Mouse (Mus musculus) gastrocnemius, postnatal 10 days (tissue): ENCODE measurements around the gene Inhba. TPM values are rescaled to one million over a fixed set of nuclear protein-coding genes. Genes with fewer than 3 reads are reported as not detected.

ENCODE experiments used
- DNase-seq: peaks from one replicate; pipeline ENCODE4 v3.0.0; 2021; ENCODE audit warnings: mixed read lengths
- long read RNA-seq, 2 experiments: library from polyadenylated mRNA; stranded (forward); transcript quantifications; one replicate each; pipeline ENCODE4 v2.0.0; 2021
- total RNA-seq, 2 experiments: library from RNA; stranded (reverse); gene quantifications; 2 replicates each; pipeline ENCODE4 v1.2.3; 2021

Inhba gene
- total RNA-seq, result 1 to 10 TPM; 2.3 to 3.6 TPM
- long read RNA-seq, experiment 1, result 0 reads
- long read RNA-seq, experiment 2, partial matches to known transcripts, result 1 of 1 reads
- long read RNA-seq, experiment 2, other reads (novel, unspliced or antisense), result 0 of 1 reads

DNA sequence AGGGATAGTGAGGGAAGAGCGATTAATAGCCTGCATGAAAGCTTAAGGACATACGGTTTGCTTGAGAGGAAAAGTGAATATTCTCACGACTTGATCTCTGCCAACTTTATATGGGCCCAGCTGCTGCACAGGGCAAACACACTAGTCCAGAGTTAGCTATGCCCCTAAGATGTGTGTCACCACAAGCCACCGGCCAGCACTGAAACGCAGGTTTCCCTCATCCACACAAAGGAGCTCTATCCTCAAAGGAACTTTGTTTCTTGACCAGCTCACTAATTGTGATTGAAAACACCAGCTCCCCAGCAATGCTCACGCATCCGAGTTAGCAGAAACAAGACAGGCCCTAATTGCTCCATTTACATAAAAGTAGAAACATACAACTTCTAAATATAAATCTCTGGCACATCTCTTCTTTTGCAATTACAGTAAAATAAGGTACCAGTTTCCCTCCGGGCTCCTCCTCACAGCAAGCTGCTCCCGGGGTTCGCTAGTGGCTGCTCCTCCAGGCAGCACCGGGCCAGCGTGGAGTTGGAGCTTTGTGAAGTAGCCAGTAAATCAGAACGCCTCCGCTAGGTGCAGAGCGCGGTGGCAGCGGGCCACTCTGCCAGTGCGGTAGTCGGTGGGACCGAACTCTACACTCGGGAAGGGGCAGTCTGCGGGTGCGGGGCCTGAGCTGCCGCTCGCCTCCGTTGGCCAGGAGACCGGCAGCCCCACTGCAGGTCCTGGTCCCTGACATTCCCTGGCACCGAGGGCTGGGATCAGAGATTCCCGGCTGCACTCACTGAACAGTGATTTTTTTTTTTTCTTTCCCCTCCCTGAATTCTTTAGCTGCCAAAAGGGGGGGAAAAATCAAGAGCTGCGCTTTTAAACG is at the start of gene Inhba:
TSS of gene Inhba (plus strand) at position 480 of the 871 bp plus-strand sequence.
- DNase-seq, result peak; percentile 44

DNA sequence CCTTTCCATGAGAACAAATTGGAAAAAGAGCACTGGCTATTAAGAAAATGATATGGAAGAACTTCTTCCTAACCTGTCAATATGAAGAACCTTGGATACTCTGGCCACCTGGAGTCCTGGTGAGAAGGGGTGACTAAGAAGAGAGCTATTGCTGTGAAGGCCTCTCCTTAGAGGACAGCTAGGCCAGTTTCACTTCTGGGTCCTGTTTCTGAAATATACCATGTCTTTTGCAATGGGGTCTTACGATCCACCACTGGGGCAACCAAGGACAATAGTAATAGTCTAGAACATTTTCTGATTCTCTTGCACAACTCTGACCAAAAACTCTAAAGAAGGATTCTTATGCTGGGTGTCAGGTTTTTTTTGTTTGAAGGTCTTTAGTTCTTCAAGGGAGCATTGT is 35.1 kb upstream of the Inhba start:
- DNase-seq, result no peak

DNA sequence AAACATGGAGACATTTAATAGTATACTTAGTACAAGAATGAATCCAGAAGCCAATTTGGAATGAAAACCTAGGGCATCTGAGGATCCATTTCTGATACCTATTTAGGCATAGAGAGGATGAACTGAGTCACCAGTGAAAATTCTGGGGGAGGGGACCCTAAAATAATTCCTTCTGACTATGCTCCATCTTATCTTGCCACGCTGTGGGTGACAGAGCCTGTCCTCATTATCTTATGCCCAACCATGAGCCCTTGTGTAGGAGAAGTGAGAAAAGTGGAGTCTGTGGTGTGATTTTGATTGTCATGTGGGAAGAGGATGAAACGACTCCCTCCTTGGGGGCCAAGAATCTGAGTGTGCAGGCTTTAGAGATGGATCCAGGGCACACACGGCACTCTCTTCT is 32.1 kb upstream of the Inhba start:
- no peak for DNase-seq

DNA sequence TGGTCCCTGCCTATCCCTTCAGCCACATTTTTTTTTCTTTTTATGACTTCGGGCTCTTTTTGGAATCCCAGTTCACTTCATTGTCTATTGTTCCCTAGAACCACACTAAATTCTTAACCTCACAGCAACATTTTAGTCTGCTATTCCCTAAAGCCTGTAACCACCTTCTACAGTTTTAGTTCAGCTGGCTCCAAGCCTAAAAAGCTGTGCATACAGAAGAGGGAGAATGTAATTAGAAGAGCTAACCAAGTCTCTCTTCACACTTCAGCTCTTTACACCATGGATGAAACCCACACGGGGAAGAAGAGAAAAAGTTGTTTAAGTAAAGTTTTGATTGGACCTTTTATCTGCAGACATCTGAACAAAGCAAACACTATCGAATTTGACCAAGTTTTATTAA is 29.6 kb upstream of the Inhba start:
- DNase-seq, result no peak

DNA sequence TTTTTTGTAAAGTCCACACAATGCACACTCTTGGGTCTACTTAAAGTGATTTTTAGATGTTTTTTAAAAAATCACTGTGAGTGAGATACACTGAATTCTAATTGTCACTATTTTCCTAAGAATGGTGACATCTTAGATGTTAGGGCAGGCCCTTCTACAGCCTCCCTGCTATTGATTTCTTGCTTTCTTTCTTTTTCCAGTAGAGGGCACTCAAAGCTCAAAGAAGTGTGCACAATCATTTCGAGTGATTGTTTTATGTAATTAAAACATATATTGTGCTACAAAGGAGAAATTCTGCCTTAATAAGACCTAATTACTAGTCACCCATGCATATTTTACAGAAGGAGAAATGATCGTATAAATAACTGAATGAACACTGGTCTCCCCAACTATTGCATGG is 25.9 kb upstream of the Inhba start:
- DNase-seq, result no peak

DNA sequence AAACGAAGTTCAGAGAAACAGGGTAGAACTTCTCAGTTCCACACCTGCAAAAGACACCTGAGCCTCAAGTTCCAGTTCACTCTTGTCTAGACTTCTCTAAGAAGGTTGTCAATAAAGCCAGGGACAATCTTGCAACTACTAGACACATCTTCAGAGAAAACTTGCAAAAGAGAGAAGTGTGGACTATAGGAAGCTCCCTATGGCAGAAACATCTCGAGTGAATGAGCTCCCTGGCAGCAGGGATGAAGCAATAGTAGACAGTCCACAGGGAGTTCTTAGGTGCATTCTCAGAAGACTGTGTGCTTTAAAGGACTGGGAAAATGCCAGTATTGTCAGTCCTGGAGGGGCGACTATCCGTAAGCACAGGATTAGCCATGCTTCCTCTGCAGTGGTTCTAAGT is 25.5 kb upstream of the Inhba start:
- DNase-seq, result no peak

DNA sequence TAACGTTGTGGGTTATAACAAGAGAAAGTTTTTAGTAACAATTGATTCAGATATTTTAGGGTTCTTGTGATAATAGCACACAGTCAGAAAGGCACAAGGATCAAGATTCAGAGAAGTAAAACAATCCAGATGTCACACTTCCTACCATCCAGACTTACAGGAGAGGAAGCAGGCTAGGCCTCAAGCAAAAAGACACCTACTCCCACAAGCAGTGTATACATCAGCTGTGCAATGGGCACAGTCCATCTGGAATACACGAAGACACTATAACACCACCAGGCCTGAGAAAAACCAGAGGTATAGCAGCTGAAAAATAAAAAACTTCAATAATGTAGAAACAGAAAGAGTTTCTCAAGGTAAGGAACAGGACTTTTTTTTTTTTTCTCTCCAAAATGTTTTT is 16.3 kb upstream of the Inhba start:
- no peak for DNase-seq

DNA sequence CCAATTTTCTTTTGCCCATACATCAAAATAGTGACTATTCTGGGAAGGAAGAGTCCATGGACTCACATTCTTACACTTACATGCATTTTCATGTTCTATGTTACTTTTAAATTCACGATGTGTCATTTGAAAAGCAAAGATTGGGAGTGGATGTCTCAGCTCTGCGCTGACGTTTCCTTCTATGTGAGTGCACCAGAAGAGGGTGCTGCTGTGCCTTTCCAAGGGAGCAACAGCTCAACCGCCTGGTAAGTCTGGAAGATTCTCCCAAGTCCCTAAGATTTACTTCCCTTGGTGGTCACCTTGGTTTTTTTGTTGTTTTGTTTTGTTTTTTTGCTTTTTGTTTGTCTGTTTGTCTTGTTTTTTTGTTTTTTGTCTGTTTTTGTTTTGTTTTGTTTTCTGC is 6.1 kb upstream of the Inhba start:
- DNase-seq, result peak; percentile 33

DNA sequence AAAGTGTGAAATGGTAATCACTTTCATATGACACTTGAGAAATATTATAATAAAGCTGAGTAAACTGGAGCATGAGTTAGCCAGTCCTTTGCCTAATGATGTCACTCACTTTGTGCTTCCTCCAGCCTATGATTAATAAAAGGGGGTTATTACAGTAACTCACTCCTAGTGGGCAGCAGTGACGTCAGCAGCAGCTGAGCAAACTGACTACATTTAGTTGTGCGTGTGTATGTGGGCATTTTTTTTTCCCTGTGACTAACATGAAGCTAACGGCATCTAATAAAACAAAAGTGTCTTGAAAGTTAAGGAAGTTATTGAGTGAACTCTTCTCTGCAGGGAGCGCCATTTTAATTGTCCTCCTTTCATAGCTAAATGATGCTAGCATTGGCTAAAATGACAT is 3.9 kb upstream of the Inhba start:
- DNase-seq, result no peak

DNA sequence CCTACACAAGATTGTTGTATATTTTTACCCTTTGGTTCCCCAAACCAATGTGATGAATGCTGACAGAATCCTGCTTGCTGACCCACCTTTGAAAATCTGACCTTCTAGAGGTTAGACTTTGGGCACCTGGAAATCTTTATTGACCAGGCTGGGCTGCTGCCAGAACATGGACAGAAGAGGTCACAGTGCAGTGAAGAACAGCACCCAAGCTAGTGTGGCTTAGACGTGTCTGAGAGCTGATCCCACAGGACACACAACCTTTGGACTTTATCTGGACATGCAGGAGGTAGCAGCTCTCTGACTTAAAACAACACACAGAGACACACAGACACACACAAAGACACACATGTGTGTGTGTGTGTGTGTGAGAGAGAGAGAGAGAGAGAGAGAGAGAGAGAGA is 3.3 kb upstream of the Inhba start:
- DNase-seq, result no peak

DNA sequence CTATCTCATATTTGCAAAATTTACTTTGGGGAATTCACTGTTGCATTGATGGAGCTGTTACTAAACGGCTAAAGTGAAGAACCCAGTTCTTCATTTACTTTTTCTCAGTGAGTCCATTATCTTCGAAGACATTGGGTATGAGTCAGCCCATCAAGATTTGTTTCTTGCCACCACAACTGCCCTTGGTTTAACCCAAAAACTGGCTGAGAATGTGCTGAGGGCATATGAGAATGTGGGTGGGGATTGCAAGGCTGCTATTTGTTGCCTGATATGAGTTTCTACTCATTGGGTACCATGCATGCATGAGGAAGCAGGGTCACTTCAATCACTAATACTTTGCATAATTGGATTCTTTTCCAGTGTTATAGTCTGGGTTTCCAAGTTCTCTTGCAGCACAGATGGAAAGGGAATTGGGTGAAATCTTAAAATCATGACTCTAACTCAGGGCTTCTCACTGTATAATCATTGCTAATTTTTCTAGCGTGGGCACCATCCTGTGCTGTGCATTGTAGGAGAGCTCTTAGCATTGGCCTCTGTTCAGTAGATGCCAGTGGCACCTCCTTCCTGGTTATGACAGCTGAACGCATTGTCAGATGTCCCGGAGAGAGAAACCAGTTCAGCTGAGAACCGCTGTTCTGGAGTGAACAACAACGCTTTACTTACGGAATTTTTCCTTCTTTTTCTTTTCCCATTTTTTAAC is 1.7 kb upstream of the Inhba start:
- DNase-seq, result no peak

DNA sequence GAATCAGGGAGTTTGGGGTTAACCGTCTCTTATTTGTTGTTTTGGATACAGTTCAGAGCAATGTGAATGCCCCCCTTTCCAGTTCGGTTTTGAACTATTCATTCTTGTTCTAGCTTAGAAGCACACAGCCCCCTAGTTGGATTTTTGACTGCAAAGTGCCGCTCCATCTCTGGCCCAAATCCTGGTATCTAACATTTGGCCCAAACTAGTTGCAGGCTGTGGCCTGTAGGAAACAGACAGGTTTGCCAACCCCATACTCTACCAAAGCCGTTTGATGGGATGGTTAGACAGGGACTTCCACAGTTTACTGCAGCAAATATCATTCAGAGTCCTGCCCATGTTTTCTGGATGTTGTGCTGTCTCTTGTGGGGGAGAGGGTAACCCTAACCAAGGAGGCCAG is 1.1 kb upstream of the Inhba start:
- no peak for DNase-seq

DNA sequence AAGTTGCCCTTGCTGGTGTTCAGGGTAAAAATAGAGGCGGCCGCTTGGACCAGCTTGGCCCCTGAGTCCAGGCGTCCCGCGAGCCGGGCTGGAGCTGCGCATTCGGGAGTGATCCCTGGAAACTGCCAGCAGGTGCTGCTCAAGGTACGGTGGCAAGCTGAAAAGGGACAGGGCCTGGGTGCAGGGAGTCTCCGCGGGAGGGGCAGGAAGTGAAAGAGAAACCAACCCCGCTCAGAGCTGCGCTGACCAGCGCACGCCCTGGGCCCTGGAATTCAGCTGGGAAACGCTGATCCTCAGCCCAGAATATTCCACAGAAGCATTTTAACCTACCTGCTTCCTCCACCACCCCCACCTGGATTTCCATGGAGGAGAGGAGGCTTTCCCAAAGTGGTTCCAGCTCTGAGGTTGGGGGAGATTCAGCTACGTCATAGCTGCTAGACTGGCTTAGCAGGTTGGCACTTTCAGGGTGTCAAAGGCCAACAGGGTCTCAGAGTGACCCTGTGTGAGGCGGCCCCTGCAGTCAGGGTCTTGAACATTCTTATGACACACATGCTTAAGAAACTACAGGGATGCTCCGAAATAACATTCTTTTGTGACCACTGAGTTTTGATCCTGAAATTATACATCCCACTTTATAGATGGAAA is 714 bp downstream of the Inhba start:
- peak; percentile 69 for DNase-seq

DNA sequence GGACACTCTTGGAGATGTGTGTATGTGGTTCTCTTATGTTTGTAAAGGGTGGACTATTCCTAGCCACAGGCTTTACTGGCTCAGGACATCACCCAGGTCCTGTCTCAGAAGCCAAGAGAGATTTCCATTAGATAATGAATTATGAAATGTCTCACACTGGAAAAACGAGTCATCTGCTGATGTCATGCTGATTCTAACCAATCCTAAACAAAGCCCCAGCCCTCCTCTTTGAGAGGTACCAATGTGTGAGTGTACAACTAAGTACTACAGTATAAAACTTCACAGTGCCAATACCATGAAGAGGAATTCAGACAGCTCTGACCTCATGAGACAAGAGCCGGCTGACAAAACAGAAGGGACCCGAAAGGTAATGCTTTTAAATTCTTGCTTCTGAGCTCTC is 2.5 kb downstream of the Inhba start:
- DNase-seq, result no peak

DNA sequence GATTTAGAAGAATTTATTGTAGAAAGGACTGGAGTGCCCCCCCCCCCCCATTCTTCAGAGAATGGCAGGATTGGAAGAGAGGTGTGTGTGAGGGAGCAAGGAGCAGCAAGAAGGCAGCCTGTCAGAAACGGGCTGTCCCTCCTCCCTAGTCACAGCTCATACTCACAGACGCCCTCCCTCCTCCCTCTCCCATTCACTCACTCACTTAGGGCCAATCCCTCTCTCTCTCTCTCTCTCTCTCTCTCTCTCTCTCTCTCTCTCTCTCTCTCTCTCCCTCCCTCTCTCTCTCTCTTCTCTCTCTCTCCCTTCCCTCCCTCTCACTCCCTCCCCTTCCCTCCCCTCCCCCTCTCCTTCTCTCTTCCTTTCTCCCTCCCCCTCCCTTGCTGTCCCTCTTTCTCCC is 4.9 kb downstream of the Inhba start:
- DNase-seq, result no peak

DNA sequence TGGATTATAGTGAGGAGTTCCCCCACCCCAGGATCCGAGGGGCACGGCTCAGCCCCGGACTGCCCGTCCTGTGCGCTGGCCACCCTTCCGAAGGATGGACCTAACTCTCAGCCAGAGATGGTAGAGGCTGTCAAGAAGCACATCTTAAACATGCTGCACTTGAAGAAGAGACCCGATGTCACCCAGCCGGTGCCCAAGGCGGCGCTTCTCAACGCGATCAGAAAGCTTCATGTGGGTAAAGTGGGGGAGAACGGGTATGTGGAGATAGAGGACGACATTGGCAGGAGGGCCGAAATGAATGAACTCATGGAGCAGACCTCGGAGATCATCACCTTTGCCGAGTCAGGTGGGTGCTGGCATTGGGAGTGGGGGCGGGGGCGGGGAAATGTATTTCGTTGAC is 5.7 kb downstream of the Inhba start:
- no peak for DNase-seq

DNA sequence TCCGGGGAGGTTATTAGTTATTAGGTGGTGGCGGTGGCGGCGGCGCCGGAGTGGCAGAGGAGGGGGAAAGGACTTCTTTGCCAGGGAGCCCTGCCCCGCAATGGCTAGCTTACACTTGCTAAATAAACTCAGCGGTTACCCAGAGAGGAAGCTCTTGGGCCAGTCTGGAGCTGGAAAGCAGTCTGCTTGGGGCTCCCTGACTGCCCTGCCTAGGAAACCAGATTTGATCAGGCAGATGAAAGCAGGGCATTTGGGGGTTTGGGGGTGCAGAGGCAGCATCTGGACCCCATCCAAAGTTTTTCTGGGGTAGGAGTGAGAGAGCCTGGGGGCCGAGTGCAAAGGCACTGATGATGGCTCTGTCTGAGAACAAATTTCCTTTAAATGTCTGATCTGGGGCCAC is 6.1 kb downstream of the Inhba start:
- DNase-seq, result peak; percentile 10

DNA sequence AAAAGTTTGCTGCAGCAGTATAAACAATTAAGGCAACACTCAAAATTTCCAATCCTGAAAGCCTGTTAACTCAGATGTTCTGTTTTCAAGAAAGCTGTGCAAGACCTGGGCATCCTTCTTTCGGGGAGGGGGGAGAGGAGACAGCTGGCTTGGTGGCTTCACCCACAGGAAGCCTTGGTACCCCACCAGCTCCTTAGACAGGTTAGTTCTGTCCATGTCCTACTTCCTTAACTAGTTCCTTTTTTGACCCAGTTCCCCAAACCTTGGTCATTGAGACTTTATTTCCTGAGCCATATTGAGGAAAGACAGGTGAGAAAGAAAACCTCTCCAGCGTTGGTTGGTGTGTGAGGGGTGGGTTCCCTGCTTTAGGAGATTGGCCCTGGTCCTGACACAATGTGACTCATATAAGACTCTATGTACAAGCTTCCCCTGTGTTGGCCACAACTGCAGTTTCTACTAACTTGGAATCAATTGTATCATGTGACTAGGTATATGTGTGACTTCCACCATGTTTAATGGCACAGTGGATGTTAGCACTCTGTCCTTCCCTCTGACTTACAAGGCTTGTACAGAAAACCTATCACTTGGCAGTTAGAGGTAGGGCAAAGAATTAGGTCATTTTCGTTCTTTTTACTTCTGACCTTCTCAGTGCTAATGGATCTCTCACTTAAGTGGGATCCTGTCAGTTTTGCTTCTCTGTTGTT is 7.3 kb downstream of the Inhba start:
- DNase-seq, result no peak

DNA sequence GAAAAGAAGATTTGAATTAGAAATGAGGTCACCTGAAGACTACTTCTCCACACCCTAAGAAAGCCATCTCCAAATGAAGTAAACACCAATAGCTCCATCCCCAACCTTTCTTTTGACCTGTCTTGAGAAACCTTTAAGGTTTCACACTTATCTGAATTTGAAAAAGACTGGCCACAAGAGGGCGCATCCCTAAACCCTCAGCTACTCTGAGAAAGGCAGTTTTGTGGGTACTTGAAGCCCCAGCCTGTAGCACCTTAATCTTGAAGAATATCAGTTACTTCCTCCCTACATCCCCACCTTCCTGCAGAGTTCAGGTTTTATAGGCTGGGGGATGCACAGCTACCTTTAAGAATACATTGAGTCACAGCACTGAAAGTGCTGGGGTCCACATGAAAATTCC is 9.0 kb downstream of the Inhba start:
- peak; percentile 53 for DNase-seq

DNA sequence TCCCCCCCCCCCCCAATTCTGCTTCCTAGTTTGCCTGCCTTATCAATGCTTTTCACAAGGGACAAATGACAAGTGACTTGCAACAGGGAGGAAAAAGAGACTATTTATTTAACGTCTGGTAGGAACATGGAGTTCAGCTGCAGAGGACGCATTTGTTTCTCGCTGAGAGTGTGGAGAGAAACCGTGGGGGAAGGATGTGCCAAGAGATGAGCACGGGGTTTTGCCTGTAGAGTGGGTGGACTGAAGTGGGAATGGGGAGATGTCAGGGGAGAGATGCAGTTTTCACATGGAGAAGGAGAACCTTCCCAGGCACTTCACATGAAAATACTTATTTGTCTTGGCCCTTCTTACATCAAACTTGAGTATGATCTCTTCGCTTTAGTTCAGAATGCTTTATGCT is 9.5 kb downstream of the Inhba start:
- no peak for DNase-seq

DNA sequence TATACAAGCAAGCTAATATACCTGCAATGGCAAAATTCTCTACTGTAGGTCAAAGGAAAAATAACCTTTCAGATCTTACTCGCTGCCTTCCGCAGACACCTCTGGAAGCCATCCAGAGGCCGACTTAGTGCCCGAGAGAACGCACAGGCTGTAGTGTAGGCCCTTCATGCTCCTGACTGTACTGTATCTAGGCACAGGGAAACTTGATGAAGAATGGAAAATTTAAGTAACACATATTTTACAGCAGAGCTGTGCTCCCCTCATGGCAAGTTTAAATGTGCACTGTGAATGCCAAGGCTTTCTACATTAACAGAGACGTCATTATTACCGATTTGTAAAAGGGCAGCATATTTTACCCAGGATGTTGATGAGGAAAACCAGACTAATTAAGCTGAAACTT is 10.2 kb downstream of the Inhba start:
- no peak for DNase-seq

DNA sequence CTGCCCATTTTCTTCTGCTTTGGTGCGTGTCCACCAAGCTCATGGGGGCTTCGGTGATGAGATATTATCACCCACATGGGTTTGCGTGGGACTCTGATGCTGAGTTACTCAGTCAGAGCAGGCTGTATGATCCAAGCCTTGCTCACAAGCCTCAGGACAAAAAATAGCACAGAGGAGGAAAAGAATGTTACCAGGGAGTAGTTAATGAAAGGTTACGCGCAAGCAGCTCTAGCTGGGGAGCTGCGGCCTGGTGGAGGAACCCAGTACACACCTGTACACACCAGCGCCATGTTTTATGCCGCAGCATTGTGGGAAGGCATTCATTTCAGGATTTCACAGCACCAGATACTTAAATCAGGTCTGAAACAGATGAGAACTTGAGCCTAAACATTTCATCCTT is 10.9 kb downstream of the Inhba start:
- DNase-seq, result no peak
